Mouse (Mus musculus) adrenal gland, postnatal 0 days (tissue): Measurements from ENCODE around the gene Pigw. TPM values are rescaled to one million over a fixed set of nuclear protein-coding genes. Genes with fewer than 3 reads are reported as not detected.

ENCODE experiments used
- microRNA-seq: library from miRNA; unstranded; fragments of <30 nt; microRNA quantifications from one replicate; pipeline ENCODE4, GENCODE M21; 2016; ENCODE audit warnings: borderline replicate concordance; ENCODE audit not compliant: insufficient number of aligned reads
- polyA plus RNA-seq: library from polyadenylated mRNA; unstranded; fragments of >200 nt; fragmentation: Nextera tagmentation; extraction: Ambion mirVana; gene quantifications from 2 replicates; pipeline ENCODE4 v1.2.1, GENCODE M21; 2015

The Pigw gene
- polyA plus RNA-seq, result 1.6 and 1.8 TPM in 2 replicates

GRCm38 (mm10) chr11:84879772-84880464 is at the start of gene Pigw, which contains the start of gene Myo19:
Gene Pigw, minus strand, starts transcription at chr11:84880285.
Gene Myo19, plus strand, starts transcription at chr11:84880148.

GRCm38 (mm10) chr11:84916053-84916702 is 36.1 kb upstream of the Pigw start, which contains the start of gene Znhit3:
Gene Znhit3, minus strand, starts transcription at chr11:84916366.

GRCm38 (mm10) chr11:84870337-84871043 is 9.6 kb downstream of the Pigw start, which contains the start of gene Ggnbp2:
Gene Ggnbp2, minus strand, starts transcription at chr11:84870817.

GRCm38 (mm10) chr11:84828516-84829399 is 51.3 kb downstream of the Pigw start, which contains the start of gene Dhrs11:
Gene Dhrs11, minus strand, starts transcription at chr11:84828994.

Small RNA genes within 50 kb of the gene (microRNA-seq; reads per million reads assigned to microRNA genes)
- gene Gm23564, result not detected

Other genes starting within 250 kb of the Pigw start
- gene Mrm1, start 60.8 kb downstream of the Pigw start, polyA plus RNA-seq, result 18.9 and 20.0 TPM in 2 replicates
- 20.2 and 36.5 TPM in 2 replicates for gene Dhrs11, start 51.3 kb downstream of the Pigw start, polyA plus RNA-seq
- gene Ggnbp2, start 9.5 kb downstream of the Pigw start, polyA plus RNA-seq, result 50.6 and 70.0 TPM in 2 replicates
- 2.7 and 3.9 TPM in 2 replicates for gene Myo19, start 137 bp downstream of the Pigw start, polyA plus RNA-seq
- gene Znhit3, start 36.1 kb upstream of the Pigw start, polyA plus RNA-seq, result 63.0 and 117 TPM in 2 replicates
- 0.93 and 3.2 TPM in 2 replicates for gene Car4, start 77.5 kb upstream of the Pigw start, polyA plus RNA-seq